Mouse (Mus musculus) olfactory bulb, adult 2 months (tissue): ENCODE measurements at regions not wholly inside any gene's neighbourhood (a gene's known extent, or its start where the extent isn't known, plus 50 kb on each side); places are given as distances from the start of the nearest gene placed in this dataset.

Experiments used
- H3K27ac ChIP-seq: fragments of 200-500 bp; 2 replicates; pipeline ENCODE4 v1.5.1; 2012; ENCODE audit warnings: low read depth, low read length; ENCODE audit not compliant: insufficient read depth
- H3K4me1 ChIP-seq: fragments of 200-500 bp; 2 replicates; pipeline ENCODE4 v1.6.1; 2012; ENCODE audit warnings: low read length; ENCODE audit not compliant: control insufficient read depth, insufficient read depth
- H3K4me3 ChIP-seq: fragments of 200-500 bp; 2 replicates; pipeline ENCODE4 v1.5.1; 2012; ENCODE audit warnings: mild to moderate bottlenecking, low read depth, low read length, moderate library complexity; ENCODE audit not compliant: insufficient read depth
- CTCF ChIP-seq: fragments of 200-500 bp; IDR thresholded peaks from 2 replicates; pipeline ENCODE4 v1.5.1; 2012; ENCODE audit warnings: low read depth, mild to moderate bottlenecking, low read length, moderate library complexity; ENCODE audit not compliant: insufficient read depth
- POLR2A ChIP-seq: fragments of 200-500 bp; IDR thresholded peaks from 2 replicates; pipeline ENCODE4 v1.6.1; 2012; ENCODE audit warnings: mild to moderate bottlenecking, low read depth, low read length, moderate library complexity; ENCODE audit not compliant: insufficient read depth
- WGBS: fragments of 180-500 bp; shearing (Covaris S2); methylation state at CpG from one replicate; pipeline ENCODE4 v1.1.7; 2018; 5-methylcytosine and 5-hydroxymethylcytosine counted together

- 70% methylated on average over 30 of the region's 30 CpGs for WGBS
- no peak for TF ChIP-seq POLR2A
- no peak for TF ChIP-seq CTCF
- Histone ChIP-seq H3K4me1 (no peaks in the 10 kb centered on the region; the same call in 1 of the 2 replicates), H3K4me3 (peak overlapping the region; percentile 5; the same call in 1 of the 2 replicates), H3K27ac (no peak overlapping the region)
Observed at GRCm38 (mm10) chr1:136788979-136789513, 164.3 kb downstream of the Zfp281 start.

GRCm38 (mm10) chr1:136791641-136792040 lies 166.9 kb downstream of the Zfp281 start:
- H3K27ac ChIP-seq = no peak overlapping the region
- peaks cover 2% of the 10 kb centered on the region for H3K4me1 ChIP-seq
- TF ChIP-seq CTCF = no peak
- no peak for TF ChIP-seq POLR2A
- no peak overlapping the region for H3K4me3 ChIP-seq
- WGBS = 53% methylated on average over 1 of the region's 1 CpGs
